Mouse (Mus musculus) layer of hippocampus, postnatal 25 days (tissue): Measurements from ENCODE around the gene Vmn1r52. TPM values are rescaled to one million over a fixed set of nuclear protein-coding genes. Genes with fewer than 3 reads are reported as not detected.
"Not testable (repeated sequence)": the region's sequence is repeated elsewhere in the genome, so short reads cannot be mapped to it uniquely, and the experiment has no call there.

Source experiments
- DNase-seq, 2 experiments: peaks; one replicate each; pipeline ENCODE4 v3.0.0; 2022; ENCODE audit warnings: mixed read lengths in 2 of 2, low spot score in 1 of 2; ENCODE audit errors: extremely low spot score in 1 of 2
- total RNA-seq, 2 experiments: library from RNA; stranded (reverse); gene quantifications; 2 replicates each; pipeline ENCODE4 v1.2.3; 2021

Gene Vmn1r52
- total RNA-seq: not detected

GRCm38 (mm10) chr6:90174508-90174907 lies at the start of gene Vmn1r52:
Gene Vmn1r52, plus strand, starts transcription at chr6:90174808.
- no peak for DNase-seq

GRCm38 (mm10) chr6:90160139-90160538 lies 14.5 kb upstream of the Vmn1r52 start:
- no peak for DNase-seq

DNA sequence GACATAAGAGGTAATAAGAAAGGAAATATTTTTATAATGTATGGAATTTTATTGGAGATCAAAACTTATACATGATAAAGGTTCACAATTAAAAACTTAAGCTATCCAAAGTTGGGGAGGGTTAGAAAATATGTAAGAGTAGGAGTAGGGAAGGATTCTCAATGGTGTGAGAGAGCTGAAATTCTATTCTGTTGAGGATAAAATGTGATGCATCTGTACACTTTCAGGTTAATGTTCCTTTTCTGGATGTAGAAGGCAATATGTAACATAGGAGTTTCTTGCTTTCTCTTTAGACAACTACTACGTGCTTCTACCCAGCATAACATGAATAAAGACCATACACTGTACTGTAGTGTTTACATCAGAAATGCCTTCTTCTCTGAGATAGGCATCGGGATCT lies 27.9 kb downstream of the Vmn1r52 start, which contains the start of gene V1ra8:
V1ra8 (plus strand) TSS at position 301 of the 400 bp plus-strand sequence.
- not testable (repeated sequence) for DNase-seq

- DNase-seq: no peak
Observed at GRCm38 (mm10) chr6:90224338-90224737, 49.7 kb downstream of the Vmn1r52 start, which contains the start of gene Vmn1r53. Gene Vmn1r53, minus strand, starts transcription at chr6:90224438.

Other genes with a start within 250 kb of the Vmn1r52 start
- gene Vmn1r45, start 234.2 kb upstream of the Vmn1r52 start, total RNA-seq: not detected
- gene Vmn1r46, start 205.5 kb upstream of the Vmn1r52 start, total RNA-seq: not detected
- gene Vmn1r47, start 158.7 kb upstream of the Vmn1r52 start, total RNA-seq: not detected
- not detected for gene Vmn1r48, start 138.0 kb upstream of the Vmn1r52 start, total RNA-seq
- not detected for gene Vmn1r49, start 96.3 kb upstream of the Vmn1r52 start, total RNA-seq
- gene Vmn1r50, start 73.4 kb upstream of the Vmn1r52 start, total RNA-seq: not detected
- not detected for gene Vmn1r51, start 52.2 kb upstream of the Vmn1r52 start, total RNA-seq
- not detected for gene V1ra8, start 28.0 kb downstream of the Vmn1r52 start, total RNA-seq
- not detected for gene Vmn1r53, start 49.6 kb downstream of the Vmn1r52 start, total RNA-seq
- not detected for gene Vmn1r54, start 71.5 kb downstream of the Vmn1r52 start, total RNA-seq
- not detected for gene BC048671, start 126.4 kb downstream of the Vmn1r52 start, total RNA-seq
- not detected for gene Chst13, start 150.4 kb downstream of the Vmn1r52 start, total RNA-seq
- gene Uroc1, start 158.5 kb downstream of the Vmn1r52 start, total RNA-seq: not detected
- gene Zxdc, start 194.7 kb downstream of the Vmn1r52 start, total RNA-seq: 10 to 100 TPM; 28.5 to 31.5 TPM